Mouse (Mus musculus) cortical plate, adult 2 months (tissue): ENCODE measurements at regions not wholly inside any gene's neighbourhood (a gene's known extent, or its start where the extent isn't known, plus 50 kb on each side); places are given as distances from the start of the nearest gene placed in this dataset.

Experiments
- CTCF ChIP-seq: fragments of 200-500 bp; IDR thresholded peaks from 2 replicates; pipeline ENCODE4 v1.5.1; 2011; ENCODE audit warnings: mild to moderate bottlenecking, control low read depth, low read length; ENCODE audit not compliant: insufficient read depth; ENCODE audit errors: extremely low read depth
- POLR2A ChIP-seq: fragments of 200-500 bp; IDR thresholded peaks from 2 replicates; pipeline ENCODE4 v1.6.1; 2011; ENCODE audit warnings: mild to moderate bottlenecking, low read length, control low read depth; ENCODE audit not compliant: insufficient read depth; ENCODE audit errors: extremely low read depth

- TF ChIP-seq CTCF (no peak), POLR2A (no peak)
These were observed 77.3 kb upstream of the Rnaseh2b start for GRCm38 (mm10) chr14:62215071-62215470.
